Mouse (Mus musculus) spleen, adult 2 months (tissue): ENCODE results near the gene Gadd45a.

Source experiments
- CTCF ChIP-seq: fragments of 200-500 bp; IDR thresholded peaks from 2 replicates; pipeline ENCODE4 v1.5.1; 2011; ENCODE audit warnings: mild to moderate bottlenecking, inconsistent platforms; ENCODE audit not compliant: insufficient read depth, insufficient read length, insufficient replicate concordance; ENCODE audit errors: extremely low read depth
- POLR2A ChIP-seq: fragments of 200-500 bp; IDR thresholded peaks from 2 replicates; pipeline ENCODE4 v1.6.1; 2011; ENCODE audit warnings: low read depth, low read length, inconsistent platforms

DNA sequence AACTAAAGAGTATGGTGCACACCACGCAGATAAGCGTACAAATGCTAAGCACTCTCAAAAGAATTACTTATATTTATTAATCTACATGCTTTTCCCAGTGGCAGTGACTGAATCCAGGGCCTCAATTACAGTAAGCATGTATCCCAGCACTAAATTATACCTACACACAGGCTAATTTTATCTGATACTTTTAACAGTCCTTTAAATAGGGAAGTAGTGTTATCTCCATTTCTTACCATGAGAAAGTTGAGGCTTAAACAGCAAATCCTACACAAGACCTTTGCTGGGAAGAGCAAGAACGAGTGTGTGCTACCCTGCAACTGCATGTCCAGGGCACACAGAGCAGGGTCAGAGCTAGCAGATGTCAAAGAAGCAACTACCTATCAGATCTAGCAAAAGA is 27.4 kb downstream of the Gadd45a start:
- TF ChIP-seq CTCF (no peak), POLR2A (no peak)
